Mouse (Mus musculus) embryonic fibroblast, embryonic 13.5 days (primary cell): ENCODE measurements at regions not wholly inside any gene's neighbourhood (a gene's known extent, or its start where the extent isn't known, plus 50 kb on each side); places are given as distances from the start of the nearest gene placed in this dataset.

ENCODE experiments used
- CTCF ChIP-seq: IDR thresholded peaks from 2 replicates; pipeline ENCODE4 v1.5.1; 2011; ENCODE audit warnings: mild to moderate bottlenecking, control low read depth, low read length, moderate library complexity, borderline replicate concordance; ENCODE audit not compliant: insufficient read depth
- POLR2A ChIP-seq: IDR thresholded peaks from 2 replicates; pipeline ENCODE4 v1.6.1; 2011; ENCODE audit warnings: low read depth, mild to moderate bottlenecking, control low read depth, low read length, moderate library complexity

DNA sequence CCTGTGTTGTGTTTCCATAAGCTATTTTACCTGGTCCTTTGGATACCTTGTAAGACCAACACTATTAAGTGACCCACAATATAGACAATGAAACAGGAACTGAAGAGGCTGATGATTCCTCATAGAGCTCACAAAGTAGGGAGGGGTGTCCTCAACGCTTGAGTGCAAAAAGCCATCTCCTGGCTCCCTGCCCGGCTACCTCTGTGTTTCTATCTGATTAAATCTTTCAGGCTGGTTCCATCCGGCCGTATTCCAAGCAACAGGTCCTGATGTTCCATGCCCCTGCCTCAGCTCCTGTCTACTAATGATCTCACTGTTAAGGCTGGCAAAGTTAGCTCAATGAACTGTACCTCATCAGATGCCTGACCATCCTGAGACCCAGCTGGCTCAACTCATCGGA, 75.3 kb upstream of the Spdye4c start:
- no peak for TF ChIP-seq CTCF
- TF ChIP-seq POLR2A: no peak
